Mouse (Mus musculus) embryonic facial prominence, embryonic 13.5 days (tissue): ENCODE measurements around the gene Ano3. TPM values are rescaled to one million over a fixed set of nuclear protein-coding genes. Genes with fewer than 3 reads are reported as not detected.
A peak's percentile ranks its signal among the peaks of the same experiment; 100 is the strongest.

Experiments used
- ATAC-seq: fragments of 200-750 bp; cut with Nextera tagmentation; 2 replicates; pipeline ENCODE4 v1.8.0; 2017; ENCODE audit warnings: low read depth; ENCODE audit not compliant: insufficient number of reproducible peaks, insufficient read depth, low FRiP score, low TSS enrichment
- H3K27ac ChIP-seq: fragments of 300-500 bp; sonication (generic); 2 replicates; pipeline ENCODE4 v1.5.1; 2015; ENCODE audit warnings: moderate library complexity, mild to moderate bottlenecking, inconsistent platforms
- H3K27me3 ChIP-seq: fragments of 300-500 bp; sonication (generic); 2 replicates; pipeline ENCODE4 v1.6.1; 2015; ENCODE audit warnings: mild to moderate bottlenecking, inconsistent platforms
- H3K36me3 ChIP-seq: fragments of 300-500 bp; sonication (generic); 2 replicates; pipeline ENCODE4 v1.6.1; 2015; ENCODE audit warnings: mild to moderate bottlenecking, inconsistent platforms
- H3K4me1 ChIP-seq: fragments of 300-500 bp; sonication (generic); 2 replicates; pipeline ENCODE4 v1.6.1; 2015; ENCODE audit warnings: inconsistent platforms
- H3K4me2 ChIP-seq: fragments of 300-500 bp; sonication (generic); 2 replicates; pipeline ENCODE4 v1.6.1; 2015; ENCODE audit warnings: moderate library complexity, mild to moderate bottlenecking, inconsistent platforms
- H3K4me3 ChIP-seq: fragments of 300-500 bp; sonication (generic); 2 replicates; pipeline ENCODE4 v1.5.1; 2015; ENCODE audit warnings: mild to moderate bottlenecking, inconsistent platforms
- H3K9ac ChIP-seq: fragments of 300-500 bp; sonication (generic); 2 replicates; pipeline ENCODE4 v1.6.1; 2015; ENCODE audit warnings: mild to moderate bottlenecking, inconsistent platforms
- H3K9me3 ChIP-seq: fragments of 300-500 bp; sonication (generic); 2 replicates; pipeline ENCODE4 v1.6.1; 2016; ENCODE audit warnings: inconsistent platforms
- WGBS: fragments of 180-500 bp; shearing (Covaris S2); methylation state at CpG from one replicate; pipeline ENCODE4 v1.1.7; 2015; ENCODE audit warnings: mixed read lengths; 5-methylcytosine and 5-hydroxymethylcytosine counted together
- polyA plus RNA-seq: library from polyadenylated mRNA; unstranded; fragments of >200 nt; fragmentation: Nextera tagmentation; extraction: Ambion mirVana; gene quantifications from 2 replicates; pipeline ENCODE4 v1.2.1, GENCODE M21; 2015

Ano3 gene
- polyA plus RNA-seq, 1 experiment from 2014 or later: 0.14 TPM

DNA sequence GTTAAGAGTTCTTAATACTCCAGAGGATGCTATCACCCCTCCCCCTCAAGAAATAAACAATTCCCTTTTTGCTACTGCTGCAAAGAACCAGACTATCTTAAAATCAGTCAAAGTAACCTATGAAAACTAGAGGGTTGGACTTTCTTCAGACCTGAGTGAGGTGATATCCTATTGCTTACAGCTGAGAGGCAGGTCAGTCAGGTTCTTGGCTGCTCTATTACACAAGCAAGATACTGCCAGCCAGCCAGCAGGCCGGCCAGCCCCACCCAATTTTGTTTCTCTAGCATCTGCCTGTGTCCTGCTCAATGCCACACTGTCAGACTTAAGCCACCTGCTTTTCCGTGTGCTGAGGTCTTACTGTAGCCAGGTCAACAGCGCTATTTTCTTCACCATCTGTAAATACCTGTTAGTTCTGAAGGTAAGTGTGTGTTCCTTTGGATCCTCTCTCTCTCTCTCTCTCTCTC lies 229.4 kb downstream of the Ano3 start, which contains the start of gene Muc15:
Gene Muc15 (plus strand): TSS at position 51 of the 464 bp plus-strand sequence.
- Histone ChIP-seq H3K27me3 (no peaks in the 10 kb centered on the region), H3K4me1 (no peaks in the 10 kb centered on the region), H3K4me2 (no peak within 1 kb of the TSS), H3K9me3 (no peaks in the 10 kb centered on the region), H3K9ac (no peak within 1 kb of the TSS), H3K27ac (no peak within 1 kb of the TSS), H3K4me3 (no peak within 1 kb of the TSS), H3K36me3 (no peaks in the 10 kb centered on the region)
- no peak for ATAC-seq
- 57% methylated on average over 3 of the region's 3 CpGs for WGBS

DNA sequence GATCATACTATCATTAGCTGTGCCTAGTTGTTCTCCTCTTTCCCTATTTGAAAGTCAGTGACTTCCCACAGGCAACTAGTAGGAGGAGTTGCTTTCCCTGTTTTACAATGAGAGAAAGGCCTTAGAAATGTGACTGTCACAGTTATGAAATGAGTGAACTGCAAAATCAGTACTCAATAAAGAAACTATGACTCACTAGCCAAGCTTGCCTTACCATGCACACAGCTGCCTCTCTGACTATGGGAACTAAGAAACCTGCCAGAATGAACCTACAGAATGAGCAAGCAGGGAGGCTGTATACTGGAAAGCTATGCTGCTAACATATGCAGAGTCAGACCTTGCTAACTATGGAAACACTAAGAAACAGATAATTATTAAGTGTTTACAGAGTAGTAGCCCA lies 231.7 kb downstream of the Ano3 start:
- Histone ChIP-seq H3K4me3 (no peak overlapping the region), H3K9me3 (no peaks in the 10 kb centered on the region), H3K27ac (no peak overlapping the region), H3K36me3 (no peaks in the 10 kb centered on the region), H3K4me1 (no peaks in the 10 kb centered on the region), H3K4me2 (no peak overlapping the region), H3K9ac (no peak overlapping the region), H3K27me3 (no peaks in the 10 kb centered on the region)
- ATAC-seq: no peak

DNA sequence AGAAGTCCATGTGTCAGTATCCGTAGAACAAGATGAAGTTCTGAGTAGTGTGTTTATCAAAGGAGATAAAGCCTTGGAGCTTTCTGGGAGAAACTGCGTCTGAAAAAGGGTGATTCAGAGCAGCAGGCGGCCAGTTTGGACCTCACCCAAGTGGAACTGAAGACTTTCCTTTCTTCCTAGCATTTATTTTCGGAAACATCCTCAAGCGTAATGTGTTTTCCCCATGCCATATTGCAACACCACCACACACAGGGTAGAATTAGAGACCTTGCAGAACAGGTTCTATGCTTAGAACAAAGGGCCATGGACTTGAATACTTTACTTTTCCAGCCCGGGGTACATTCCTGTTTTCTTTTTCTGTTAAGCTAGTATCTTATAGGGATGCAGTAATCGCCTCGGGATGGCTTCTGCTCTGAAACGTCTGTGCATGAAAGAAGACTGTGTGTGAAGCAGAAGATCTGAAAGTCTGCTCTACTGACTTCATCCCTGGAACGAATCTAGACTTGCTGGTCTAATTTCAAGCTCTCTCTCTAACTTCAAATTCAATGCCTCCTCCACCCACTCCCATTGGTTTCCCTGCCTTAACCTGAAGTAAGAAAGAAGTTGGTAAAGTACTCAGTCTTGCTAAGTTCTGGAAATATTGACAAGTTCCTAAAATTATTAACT lies 240.5 kb downstream of the Ano3 start:
- Histone ChIP-seq H3K9ac (no peak overlapping the region), H3K36me3 (no peaks in the 10 kb centered on the region), H3K4me1 (no peaks in the 10 kb centered on the region), H3K27me3 (no peaks in the 10 kb centered on the region), H3K27ac (no peak overlapping the region), H3K4me3 (no peak overlapping the region), H3K9me3 (no peaks in the 10 kb centered on the region), H3K4me2 (no peak overlapping the region)
- 70% methylated on average over 10 of the region's 10 CpGs for WGBS
- ATAC-seq: peak; percentile 59; the same call in 1 of the 2 replicates

DNA sequence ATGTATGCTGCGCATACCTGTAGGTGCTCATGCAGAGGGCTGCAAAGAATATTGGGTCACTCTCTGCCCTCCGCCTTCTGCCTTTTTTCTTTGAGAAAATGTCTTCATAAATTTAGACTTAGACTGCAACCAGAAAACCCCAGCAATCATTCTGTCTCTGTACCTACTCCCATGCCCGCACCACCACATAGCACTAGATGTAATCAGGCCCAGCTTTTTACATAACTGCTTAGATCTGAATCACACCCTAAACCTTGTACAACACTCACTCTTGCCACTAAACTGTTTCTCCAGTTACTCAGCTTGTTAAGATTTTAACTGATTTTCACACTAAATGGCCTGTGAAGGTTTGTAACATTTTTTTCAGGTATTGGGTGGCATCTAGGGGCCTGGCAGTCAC lies 241.3 kb downstream of the Ano3 start:
- no peaks in the 10 kb centered on the region for H3K9me3 ChIP-seq
- H3K4me3 ChIP-seq: no peak overlapping the region
- no peak overlapping the region for H3K9ac ChIP-seq
- no peaks in the 10 kb centered on the region for H3K4me1 ChIP-seq
- H3K27me3 ChIP-seq: no peaks in the 10 kb centered on the region
- no peak overlapping the region for H3K27ac ChIP-seq
- no peak overlapping the region for H3K4me2 ChIP-seq
- no peaks in the 10 kb centered on the region for H3K36me3 ChIP-seq
- ATAC-seq: no peak
- WGBS: 89% methylated on average over 3 of the region's 3 CpGs

DNA sequence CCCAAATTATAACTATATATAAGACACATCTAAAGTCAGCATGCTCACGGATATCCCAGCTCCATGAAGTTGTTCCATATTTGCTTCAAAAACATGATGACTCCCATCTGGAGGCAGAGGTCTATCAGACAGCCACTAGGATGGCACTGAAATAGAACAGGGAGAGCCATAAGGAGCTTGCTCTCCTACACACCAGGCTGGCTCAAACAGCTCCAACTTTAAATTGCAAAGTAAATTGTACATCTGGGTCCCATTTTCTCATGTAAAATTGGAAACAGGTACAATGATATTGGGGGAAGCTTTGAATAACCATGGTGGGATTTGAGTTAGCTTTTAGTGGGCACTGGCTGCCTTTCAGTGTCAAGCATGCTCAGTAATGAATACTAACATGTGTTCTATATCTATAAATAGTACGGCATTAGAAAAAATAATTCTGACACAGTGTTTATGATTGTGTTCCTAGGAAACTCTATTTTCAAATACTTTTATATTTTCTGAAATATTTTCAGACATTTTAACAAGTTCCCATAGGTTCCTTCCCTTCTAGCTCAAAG lies 279.6 kb downstream of the Ano3 start:
- no peak; the same call in 1 of the 2 replicates for ATAC-seq
- no peaks in the 10 kb centered on the region for H3K27me3 ChIP-seq
- no peak overlapping the region for H3K9ac ChIP-seq
- WGBS: 29% methylated on average over 2 of the region's 2 CpGs
- peaks cover 4% of the 10 kb centered on the region; the same call in 1 of the 2 replicates for H3K4me1 ChIP-seq
- H3K4me3 ChIP-seq: no peak overlapping the region
- no peaks in the 10 kb centered on the region for H3K36me3 ChIP-seq
- H3K9me3 ChIP-seq: no peaks in the 10 kb centered on the region
- H3K27ac ChIP-seq: no peak overlapping the region
- no peak overlapping the region for H3K4me2 ChIP-seq

DNA sequence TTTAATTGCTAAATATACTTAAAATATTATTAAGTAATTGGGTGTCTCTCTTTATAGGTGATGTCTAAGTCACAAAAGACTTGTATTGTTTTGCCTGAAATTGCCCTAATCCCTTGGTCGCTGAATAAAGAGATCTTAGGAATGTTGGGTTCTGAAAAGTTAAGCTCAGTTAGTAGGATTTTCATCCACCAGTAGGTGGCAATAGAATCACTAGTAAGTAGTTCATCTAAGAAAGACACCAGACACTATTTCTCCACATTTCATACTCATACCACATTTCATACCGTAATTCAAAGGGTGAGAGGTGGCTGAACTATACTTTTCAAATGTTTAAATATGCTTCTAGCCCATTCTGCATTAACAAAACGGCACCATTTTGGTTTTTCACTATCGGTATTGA lies 287.4 kb downstream of the Ano3 start:
- no peak for ATAC-seq
- 38% methylated on average over 4 of the region's 4 CpGs for WGBS

DNA sequence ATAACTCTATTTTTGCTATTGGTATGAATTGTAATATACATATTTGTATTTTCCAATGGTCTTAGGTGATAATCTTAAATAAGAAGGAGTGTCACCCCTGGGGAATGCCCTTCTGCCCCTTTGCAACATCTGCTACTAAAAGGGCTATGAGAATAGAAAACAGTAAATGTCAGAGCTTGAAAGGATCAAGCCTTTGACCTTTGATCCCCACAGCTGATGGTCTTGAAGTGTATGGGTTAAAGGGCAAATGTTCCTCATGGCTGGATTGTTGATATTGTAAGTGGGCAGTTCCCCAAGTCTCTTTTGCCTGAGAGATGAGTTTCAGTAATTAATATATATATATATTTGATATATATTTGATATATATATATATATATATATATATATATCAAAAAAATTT lies 305.9 kb downstream of the Ano3 start:
- H3K9me3 ChIP-seq: no peaks in the 10 kb centered on the region
- no peak overlapping the region for H3K9ac ChIP-seq
- H3K27me3 ChIP-seq: no peaks in the 10 kb centered on the region
- H3K4me2 ChIP-seq: no peak overlapping the region
- H3K4me1 ChIP-seq: no peaks in the 10 kb centered on the region
- no peak overlapping the region for H3K27ac ChIP-seq
- H3K36me3 ChIP-seq: no peaks in the 10 kb centered on the region
- no peak overlapping the region for H3K4me3 ChIP-seq
- no peak for ATAC-seq

More for the DNA sequence above, 287.4 kb downstream of the Ano3 start:
- Histone ChIP-seq H3K4me2 (no peak overlapping the region), H3K36me3 (no peaks in the 10 kb centered on the region), H3K4me1 (no peaks in the 10 kb centered on the region), H3K27ac (no peak overlapping the region), H3K27me3 (no peaks in the 10 kb centered on the region), H3K9ac (no peak overlapping the region), H3K9me3 (no peaks in the 10 kb centered on the region), H3K4me3 (no peak overlapping the region)

DNA sequence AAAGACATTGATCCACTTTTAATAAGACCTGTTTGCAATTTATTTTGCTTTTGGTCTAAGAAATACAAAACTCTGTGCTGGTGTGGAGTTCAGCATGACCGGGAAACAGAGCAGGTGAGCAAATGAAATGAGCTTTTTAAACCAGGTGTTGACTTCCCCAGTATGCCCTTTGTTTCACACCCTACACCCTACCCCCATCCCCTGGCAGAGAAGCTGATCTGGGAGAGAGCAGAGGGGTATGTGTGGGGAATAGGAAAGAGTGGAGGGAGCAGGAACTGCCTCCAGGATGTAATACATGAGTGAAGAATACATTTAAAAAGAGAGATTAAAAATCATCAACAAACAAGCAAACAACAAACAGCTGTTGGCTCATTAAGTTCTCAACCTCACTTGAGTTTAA lies 306.4 kb downstream of the Ano3 start:
- Histone ChIP-seq H3K9ac (no peak overlapping the region), H3K4me2 (no peak overlapping the region), H3K36me3 (no peaks in the 10 kb centered on the region), H3K27me3 (no peaks in the 10 kb centered on the region), H3K4me3 (no peak overlapping the region), H3K9me3 (no peaks in the 10 kb centered on the region), H3K27ac (no peak overlapping the region), H3K4me1 (no peaks in the 10 kb centered on the region)
- WGBS: 55% methylated on average over 1 of the region's 1 CpGs
- ATAC-seq: no peak

Other genes with a start within 250 kb of the Ano3 start
- 1.2 and 1.3 TPM in 2 replicates for gene Muc15, start 229.6 kb downstream of the Ano3 start, polyA plus RNA-seq
- gene Gm13941, start 155.1 kb upstream of the Ano3 start, polyA plus RNA-seq: not detected in 2 replicates
- gene Gm15130, start 202.0 kb upstream of the Ano3 start, polyA plus RNA-seq: not detected in 2 replicates